Comparison of ENCODE assay signal across 8 mouse cellular contexts in genomic region chr19:8920073-8920736, GRCm38 (mm10). TPM values are rescaled to one million over a fixed set of nuclear protein-coding genes. Genes with fewer than 3 reads are reported as not detected.
DNase-seq lines count a peak whose midpoint lies in the region; ATAC-seq lines count a peak whose summit lies in the region.

Gene B3gat3 (plus strand): TSS chr19:8920374.

- intact Hi-C loops in gastrocnemius, postnatal 36 days (cut with DNase I) = no loop called here
- intact Hi-C loops in left cerebral cortex, postnatal 10 days (cut with DNase I) = no loop called here

- H3K9ac ChIP-seq in intestine, embryonic 14.5 days (ENCODE audit: low read length) = peak within 1 kb of the TSS; percentile 78

- H3K4me2 ChIP-seq in intestine, embryonic 14.5 days (ENCODE audit: low read length) = peak within 1 kb of the TSS; percentile 65

- peak; percentile 95 for DNase-seq in adrenal gland, adult 8-10 months
- peak; percentile 86 for DNase-seq in embryo, embryonic 11.5 days (ENCODE audit: low read depth, low spot score)
- DNase-seq in gastrocnemius, postnatal 36 days = peak; percentile 95
- peak; percentile 95 for DNase-seq in intestine, embryonic 14.5 days (ENCODE audit: low spot score)
- peak; percentile 90 to 97 for DNase-seq in left cerebral cortex, postnatal 10 days (ENCODE audit: extremely low spot score in 1 of 2, low spot score in 2 of 2)
- DNase-seq in right cerebral cortex, postnatal 10 days (ENCODE audit: low spot score in 2 of 2) = peak; percentile 95 to 96
- DNase-seq in urinary bladder, postnatal 14 days (ENCODE audit: low spot score) = peak; percentile 96

- H3K36me3 ChIP-seq in intestine, embryonic 14.5 days (ENCODE audit: control insufficient read depth, insufficient read depth, low read length) = peaks cover 33% of the 10 kb centered on the region

- no peaks in the 10 kb centered on the region for H3K27me3 ChIP-seq in intestine, embryonic 14.5 days (replicated peaks; ENCODE audit: control insufficient read depth, insufficient read depth, low read length)

- H3K9me3 ChIP-seq in intestine, embryonic 14.5 days (ENCODE audit: control insufficient read depth, low read length) = no peaks in the 10 kb centered on the region

- peak within 1 kb of the TSS; percentile 86 for H3K27ac ChIP-seq in intestine, embryonic 14.5 days (ENCODE audit: low read depth)

- WGBS in intestine, embryonic 14.5 days = 2% methylated on average over 40 of the region's 50 CpGs

- H3K4me1 ChIP-seq in intestine, embryonic 14.5 days (replicated peaks; ENCODE audit: control insufficient read depth, insufficient read depth, low read length) = peaks cover 11% of the 10 kb centered on the region

- ATAC-seq in intestine, embryonic 14.5 days (replicated peaks; ENCODE audit: low FRiP score, low TSS enrichment, low read depth) = peak; percentile 98
- ATAC-seq in megakaryocyte progenitor cell, adult 5-6 weeks (replicated peaks; ENCODE audit: poor library complexity) = peak; percentile 91

- peak within 1 kb of the TSS; percentile 87 for H3K4me3 ChIP-seq in intestine, embryonic 14.5 days (ENCODE audit: low read depth, low read length)

RNA-seq across cellular contexts. Expression of gene B3gat3, which starts in this region (rescaled TPM):
- 10 to 100 TPM; 61.3 to 72.9 (median 70.0) TPM for total RNA-seq in adrenal gland, adult 8-10 months (2022)
- total RNA-seq in gastrocnemius, postnatal 36 days (2021) = 10 to 100 TPM; 28.3 to 31.2 TPM
- 35.7 and 36.9 TPM in 2 replicates for polyA plus RNA-seq in intestine, embryonic 14.5 days (2014; fragmentation: Nextera tagmentation; extraction: Ambion mirVana)
- 100 to 1,000 TPM; 141 to 144 TPM for total RNA-seq in left cerebral cortex, postnatal 10 days (2021)
- total RNA-seq in megakaryocyte progenitor cell, adult 5-6 weeks (2015) = 12.7 and 17.2 TPM in 2 replicates
- total RNA-seq in megakaryocyte progenitor cell, adult 5-6 weeks (2017) = 20.5 and 21.6 TPM in 2 replicates

Comparison
In these comparisons a context has a peak if more than half of its experiments do, and no peak if none do; other contexts are left out.
1. Peak in every context shown above with its lines: DNase-seq, ATAC-seq, H3K4me3 ChIP-seq and H3K27ac ChIP-seq.